Mouse (Mus musculus) heart, embryonic 14.5 days (tissue): ENCODE measurements around the gene Clcc1. TPM values are rescaled to one million over a fixed set of nuclear protein-coding genes. Genes with fewer than 3 reads are reported as not detected.
A peak's percentile ranks its signal among the peaks of the same experiment; 100 is the strongest.
"Not testable (repeated sequence)": the region's sequence is repeated elsewhere in the genome, so short reads cannot be mapped to it uniquely, and the experiment has no call there.

Experiments used
- ATAC-seq: fragments of 200-750 bp; cut with Nextera tagmentation; 2 replicates; pipeline ENCODE4 v1.8.0; 2017; ENCODE audit warnings: low read depth, moderate TSS enrichment; ENCODE audit not compliant: insufficient number of reproducible peaks, insufficient read depth, low FRiP score
- H3K27ac ChIP-seq, 2 experiments: fragments of 200-500 bp in 1 of 2; fragments of 300-500 bp in 1 of 2; sonication (generic) in 1 of 2; replicated peaks in 1 of 2; 2 replicates each; pipeline ENCODE4 v1.5.1; 2012 to 2014; ENCODE audit warnings: low read depth in 2 of 2, low read length in 2 of 2, control low read depth in 1 of 2, mild to moderate bottlenecking in 1 of 2, mixed read lengths in 1 of 2; ENCODE audit not compliant: control insufficient read depth in 1 of 2, insufficient read depth in 1 of 2
- H3K27me3 ChIP-seq: fragments of 300-500 bp; sonication (generic); 2 replicates; pipeline ENCODE4 v1.6.1; 2014; ENCODE audit warnings: mild to moderate bottlenecking, low read length, control low read depth; ENCODE audit not compliant: control insufficient read depth, insufficient read depth
- H3K36me3 ChIP-seq: fragments of 300-500 bp; sonication (generic); 2 replicates; pipeline ENCODE4 v1.6.1; 2014; ENCODE audit warnings: mild to moderate bottlenecking, control low read depth, low read length, mixed read lengths; ENCODE audit not compliant: control insufficient read depth, insufficient read depth
- H3K4me1 ChIP-seq, 2 experiments: fragments of 200-500 bp in 1 of 2; fragments of 300-500 bp in 1 of 2; sonication (generic) in 1 of 2; 2 replicates each; pipeline ENCODE4 v1.6.1; 2012 to 2014; ENCODE audit warnings: low read length in 2 of 2, control low read depth in 1 of 2, mixed read lengths in 1 of 2; ENCODE audit not compliant: control insufficient read depth in 2 of 2, insufficient read depth in 2 of 2
- H3K4me2 ChIP-seq: fragments of 300-500 bp; sonication (generic); 2 replicates; pipeline ENCODE4 v1.6.1; 2014; ENCODE audit warnings: mild to moderate bottlenecking, low read length
- H3K4me3 ChIP-seq, 2 experiments: fragments of 200-500 bp in 1 of 2; fragments of 300-500 bp in 1 of 2; sonication (generic) in 1 of 2; 2 replicates each; pipeline ENCODE4 v1.5.1; 2012 to 2014; ENCODE audit warnings: low read length in 2 of 2, mild to moderate bottlenecking in 2 of 2, control low read depth in 1 of 2, low read depth in 1 of 2, moderate library complexity in 1 of 2; ENCODE audit not compliant: control insufficient read depth in 1 of 2, insufficient read depth in 1 of 2
- H3K9ac ChIP-seq: fragments of 300-500 bp; sonication (generic); 2 replicates; pipeline ENCODE4 v1.6.1; 2014; ENCODE audit warnings: mild to moderate bottlenecking, low read length
- H3K9me3 ChIP-seq: fragments of 300-500 bp; sonication (generic); 2 replicates; pipeline ENCODE4 v1.6.1; 2016; ENCODE audit warnings: low read length, control low read depth; ENCODE audit not compliant: control insufficient read depth
- WGBS: fragments of 180-500 bp; shearing (Covaris S2); extraction: QIAGEN DNeasy Blood & Tissue Kit; methylation state at CpG from one replicate; pipeline ENCODE4 v1.1.7; 2014; 5-methylcytosine and 5-hydroxymethylcytosine counted together
- polyA plus RNA-seq: library from polyadenylated mRNA; unstranded; fragments of >200 nt; fragmentation: Nextera tagmentation; extraction: Ambion mirVana; gene quantifications from 2 replicates; pipeline ENCODE4 v1.2.1, GENCODE M21; 2014

The Clcc1 gene
- polyA plus RNA-seq, 1 experiment from 2014 or later = 45.9 TPM

DNA sequence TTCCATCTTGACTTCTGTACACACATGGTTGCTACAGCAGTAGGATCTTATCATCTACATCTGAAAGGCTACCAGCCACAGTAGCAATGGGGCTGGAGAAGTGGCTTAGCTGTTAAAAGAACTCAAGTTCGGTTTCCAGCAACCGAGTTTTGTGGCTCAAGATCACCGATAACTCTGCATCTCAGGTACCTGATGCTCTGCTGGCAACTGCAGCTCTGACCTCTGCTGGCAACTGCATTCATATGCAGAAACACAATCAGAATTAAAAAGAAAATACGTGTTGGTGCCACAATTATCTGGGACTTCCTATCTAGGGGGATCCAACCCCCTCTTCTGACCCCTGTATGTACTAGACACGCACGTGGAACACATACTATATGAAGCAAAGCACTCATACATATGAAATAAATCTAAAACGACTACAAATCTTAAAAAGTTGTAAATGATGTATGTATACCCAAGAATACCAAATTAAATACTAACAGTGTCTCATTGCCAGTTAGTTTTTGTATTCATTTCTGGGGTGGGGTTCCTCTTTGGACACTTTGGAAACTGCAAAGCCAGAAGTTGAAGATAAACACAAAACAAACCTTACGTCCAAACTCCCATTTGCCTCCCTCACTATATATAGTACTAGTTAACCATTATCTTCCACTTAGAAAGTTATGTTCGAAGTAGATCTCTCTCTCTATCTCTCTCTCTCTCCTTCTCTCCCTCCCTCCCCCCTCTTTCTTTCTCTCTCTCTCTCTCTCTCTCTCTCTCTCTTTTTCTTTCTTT lies 659 bp upstream of the Clcc1 start:
- Histone ChIP-seq H3K9ac (peak overlapping the region; percentile 58), H3K36me3 (no peaks in the 10 kb centered on the region), H3K27ac (no peak overlapping the region), H3K4me3 (peak overlapping the region in 1 of 2 experiments; percentile 68; a peak in 2 of 4 replicates), H3K4me2 (peak overlapping the region; percentile 67), H3K4me1 (peaks cover 6 to 16% of the 10 kb centered on the region in 2 experiments), H3K27me3 (no peaks in the 10 kb centered on the region), H3K9me3 (no peaks in the 10 kb centered on the region)
- 13% methylated on average over 9 of the region's 9 CpGs for WGBS
- ATAC-seq = no peak

DNA sequence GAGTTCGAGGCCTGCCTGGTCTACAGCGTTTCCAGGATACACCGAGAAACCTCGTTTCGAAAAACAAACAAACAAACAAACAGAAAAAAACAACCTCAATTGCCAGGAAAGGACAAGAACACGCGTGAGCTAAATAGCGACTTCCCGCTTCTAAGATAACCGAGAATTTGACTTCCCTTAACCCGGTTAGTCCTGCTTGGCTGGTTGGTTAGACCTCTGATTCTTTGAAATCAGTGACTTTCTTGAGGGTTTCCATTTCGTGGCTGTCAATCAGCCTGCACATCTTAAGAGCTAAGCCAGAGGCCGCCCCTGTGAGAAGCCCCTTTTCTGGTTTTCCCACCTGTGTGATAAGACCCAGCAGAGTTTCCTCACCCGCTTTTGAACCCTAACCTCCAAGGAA lies 853 bp downstream of the Clcc1 start:
- Histone ChIP-seq H3K36me3 (no peaks in the 10 kb centered on the region), H3K4me1 (peaks cover 6 to 16% of the 10 kb centered on the region in 2 experiments), H3K27me3 (no peaks in the 10 kb centered on the region), H3K9ac (peak overlapping the region; percentile 84), H3K4me2 (peak overlapping the region; percentile 74), H3K27ac (peak overlapping the region in 1 of 2 experiments; percentile 76; a peak in 1 of 4 replicates), H3K4me3 (peak overlapping the region; percentile 68 to 91), H3K9me3 (no peaks in the 10 kb centered on the region)
- no peak for ATAC-seq
- 17% methylated on average over 14 of the region's 14 CpGs for WGBS

DNA sequence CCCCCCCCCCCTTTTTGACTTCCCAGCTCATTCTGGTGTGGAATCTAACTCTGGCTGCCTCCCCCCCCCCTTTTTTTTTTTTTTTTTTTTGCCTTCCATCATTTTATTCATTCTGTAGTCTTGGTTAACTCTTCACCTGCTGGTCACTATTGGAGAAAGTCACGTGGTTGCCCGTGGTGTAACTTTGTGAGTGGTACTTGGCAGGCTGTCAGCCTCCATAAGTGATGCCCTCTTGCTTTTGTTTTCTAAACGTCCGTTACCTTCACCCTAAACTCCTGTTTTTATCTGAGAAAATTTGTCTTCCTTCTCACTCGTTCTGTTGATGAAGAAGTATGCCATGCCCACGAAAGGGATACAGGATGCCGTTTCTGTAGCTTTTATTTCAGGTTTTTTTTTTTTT lies 1.8 kb downstream of the Clcc1 start:
- H3K27ac ChIP-seq = no peak overlapping the region
- no peaks in the 10 kb centered on the region for H3K9me3 ChIP-seq
- no peaks in the 10 kb centered on the region for H3K27me3 ChIP-seq
- ATAC-seq = no peak
- peaks cover 6 to 16% of the 10 kb centered on the region in 2 experiments for H3K4me1 ChIP-seq
- H3K36me3 ChIP-seq = no peaks in the 10 kb centered on the region
- no peak overlapping the region for H3K9ac ChIP-seq
- no peak overlapping the region for H3K4me2 ChIP-seq
- 88% methylated on average over 7 of the region's 7 CpGs for WGBS
- no peak overlapping the region for H3K4me3 ChIP-seq

DNA sequence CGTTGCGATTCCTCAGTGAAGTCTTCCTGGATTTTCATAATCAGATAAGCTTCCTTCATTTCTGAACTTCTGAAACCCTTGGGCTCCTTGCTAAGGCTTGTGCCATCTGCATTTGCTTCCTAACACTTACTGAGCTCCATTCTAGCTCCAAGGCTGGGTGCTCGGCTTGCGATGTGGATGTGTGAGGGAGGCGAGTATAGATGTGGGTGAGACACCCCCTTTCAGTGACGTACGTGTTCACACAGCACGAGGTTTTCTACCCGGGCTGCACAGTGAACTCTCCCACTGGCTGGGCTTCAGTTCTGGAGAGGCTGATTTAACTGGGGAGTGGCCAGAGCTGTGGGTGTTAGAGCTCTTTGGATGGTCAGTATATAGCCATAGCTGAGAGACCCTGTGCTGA lies 4.9 kb downstream of the Clcc1 start:
- no peak overlapping the region for H3K9ac ChIP-seq
- no peaks in the 10 kb centered on the region for H3K9me3 ChIP-seq
- H3K4me1 ChIP-seq = peaks cover 6 to 9% of the 10 kb centered on the region in 2 experiments
- no peak overlapping the region for H3K4me2 ChIP-seq
- H3K27ac ChIP-seq = no peak overlapping the region
- H3K27me3 ChIP-seq = no peaks in the 10 kb centered on the region
- H3K36me3 ChIP-seq = peaks cover 25% of the 10 kb centered on the region
- 91% methylated on average over 9 of the region's 9 CpGs for WGBS
- ATAC-seq = no peak
- H3K4me3 ChIP-seq = no peak overlapping the region

DNA sequence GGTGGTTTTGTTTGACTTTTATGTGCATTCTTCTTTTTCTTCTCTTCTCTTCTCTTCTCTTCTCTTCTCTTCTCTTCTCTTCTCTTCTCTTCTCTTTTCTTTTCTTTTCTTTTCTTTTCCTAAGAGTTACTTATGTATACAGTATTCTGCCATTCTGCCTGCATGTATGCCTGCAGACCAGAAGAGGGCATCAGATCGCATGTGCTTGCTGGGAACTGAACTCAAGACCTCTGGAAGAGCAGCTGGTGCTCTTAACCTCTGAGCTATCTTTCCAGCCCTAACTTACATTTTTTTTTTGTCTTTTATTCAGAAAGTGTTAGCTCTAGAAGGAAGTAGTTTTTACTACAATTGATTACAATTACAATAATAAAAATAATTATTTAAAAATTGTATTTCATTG lies 7.2 kb downstream of the Clcc1 start:
- Histone ChIP-seq H3K27ac (no peak overlapping the region), H3K27me3 (no peaks in the 10 kb centered on the region), H3K4me1 (no peaks in the 10 kb centered on the region), H3K9ac (no peak overlapping the region), H3K4me3 (no peak overlapping the region), H3K4me2 (no peak overlapping the region), H3K9me3 (no peaks in the 10 kb centered on the region), H3K36me3 (peaks cover 40% of the 10 kb centered on the region)
- WGBS = 79% methylated on average over 1 of the region's 1 CpGs
- ATAC-seq = no peak

DNA sequence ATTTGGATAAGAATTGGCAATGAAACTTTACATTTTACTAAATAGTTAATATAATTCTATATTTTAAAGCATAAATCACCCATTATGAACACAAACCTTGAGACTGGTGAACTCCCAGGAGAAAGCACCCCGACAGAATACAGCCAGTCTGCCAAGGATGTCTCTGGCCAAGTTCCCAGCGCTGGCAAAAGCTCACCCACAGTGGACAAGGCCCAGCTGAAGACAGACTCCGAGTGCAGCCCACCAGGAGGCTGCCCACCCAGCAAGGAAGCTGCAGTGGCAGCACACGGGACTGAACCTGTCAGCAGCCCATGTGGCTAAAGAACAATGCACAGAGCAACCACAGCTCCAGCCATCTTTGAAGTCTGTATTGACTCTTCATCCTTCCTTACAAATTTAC lies 22.9 kb downstream of the Clcc1 start:
- ATAC-seq = no peak
- Histone ChIP-seq H3K9me3 (no peaks in the 10 kb centered on the region), H3K9ac (no peak overlapping the region), H3K36me3 (peaks cover 92% of the 10 kb centered on the region), H3K4me2 (no peak overlapping the region), H3K4me1 (no peaks in the 10 kb centered on the region), H3K27ac (no peak overlapping the region), H3K4me3 (no peak overlapping the region), H3K27me3 (no peaks in the 10 kb centered on the region)
- 73% methylated on average over 4 of the region's 4 CpGs for WGBS

DNA sequence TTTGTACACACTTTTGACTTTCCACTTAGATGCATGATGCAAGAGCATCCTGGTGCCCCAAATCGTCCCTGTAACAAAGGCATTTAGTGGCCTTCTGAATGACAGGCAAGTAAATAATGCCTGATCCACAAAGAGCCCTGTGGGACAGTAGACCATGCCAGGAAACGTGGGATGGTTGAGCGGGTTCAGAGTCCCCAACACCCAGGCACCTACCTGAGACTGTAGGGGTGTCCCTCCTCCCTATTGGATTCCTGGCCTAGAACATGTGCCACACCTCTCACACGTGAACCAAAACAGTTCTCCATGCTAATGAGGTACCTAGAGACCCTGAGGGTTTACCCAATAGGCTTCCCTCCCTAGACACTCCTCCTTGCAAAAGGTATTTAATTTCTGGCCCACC lies 27.3 kb downstream of the Clcc1 start:
- ATAC-seq = no peak
- H3K4me1 ChIP-seq = no peaks in the 10 kb centered on the region
- no peak overlapping the region for H3K9ac ChIP-seq
- peaks cover 94% of the 10 kb centered on the region for H3K36me3 ChIP-seq
- no peak overlapping the region for H3K4me3 ChIP-seq
- H3K27ac ChIP-seq = no peak overlapping the region
- H3K27me3 ChIP-seq = no peaks in the 10 kb centered on the region
- H3K9me3 ChIP-seq = no peaks in the 10 kb centered on the region
- WGBS = 87% methylated on average over 4 of the region's 4 CpGs
- no peak overlapping the region for H3K4me2 ChIP-seq

DNA sequence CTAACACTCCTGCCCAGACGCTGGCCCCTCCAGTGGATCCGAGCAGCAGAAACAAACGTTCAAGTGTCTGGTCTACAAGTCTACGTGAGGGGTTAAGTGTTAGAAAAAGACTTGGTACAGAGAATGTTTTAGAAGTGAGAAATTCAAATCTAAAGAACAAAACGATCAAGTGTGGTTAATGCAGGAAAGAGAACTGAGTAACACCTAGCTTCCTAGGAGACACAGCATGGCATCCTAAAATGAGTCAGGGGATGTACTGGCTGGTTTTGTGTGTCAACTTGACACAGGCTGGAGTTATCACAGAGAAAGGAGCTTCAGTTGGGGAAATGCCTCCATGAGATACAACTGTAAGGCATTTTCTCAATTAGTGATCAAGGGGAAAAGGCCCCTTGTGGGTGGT lies 29.9 kb downstream of the Clcc1 start:
- not testable (repeated sequence) for H3K4me3 ChIP-seq, H3K9ac ChIP-seq, H3K27ac ChIP-seq, H3K27me3 ChIP-seq, H3K4me1 ChIP-seq, ATAC-seq, H3K9me3 ChIP-seq, H3K4me2 ChIP-seq
- H3K36me3 ChIP-seq = peaks cover 84% of the 10 kb centered on the region
- WGBS = 88% methylated on average over 5 of the region's 5 CpGs
